Mouse (Mus musculus) liver, embryonic 16.5 days (tissue): ENCODE measurements around the gene Bsdc1. TPM values are rescaled to one million over a fixed set of nuclear protein-coding genes. Genes with fewer than 3 reads are reported as not detected.
"Not testable (repeated sequence)": the region's sequence is repeated elsewhere in the genome, so short reads cannot be mapped to it uniquely, and the experiment has no call there.

Source experiments
- ATAC-seq: fragments of 200-750 bp; cut with Nextera tagmentation; 2 replicates; pipeline ENCODE4 v1.8.0; 2017; ENCODE audit warnings: low read depth, mild to moderate bottlenecking, moderate number of reproducible peaks, moderate library complexity
- H3K27ac ChIP-seq: fragments of 300-500 bp; sonication (generic); 2 replicates; pipeline ENCODE4 v1.5.1; 2014; ENCODE audit warnings: mild to moderate bottlenecking, low read length
- H3K27me3 ChIP-seq: fragments of 300-500 bp; sonication (generic); 2 replicates; pipeline ENCODE4 v1.6.1; 2014; ENCODE audit warnings: low read depth, low read length, mixed read lengths; ENCODE audit not compliant: control insufficient read depth, insufficient read depth
- H3K36me3 ChIP-seq: fragments of 300-500 bp; sonication (generic); 2 replicates; pipeline ENCODE4 v1.6.1; 2014; ENCODE audit warnings: mild to moderate bottlenecking; ENCODE audit not compliant: control insufficient read depth, insufficient read depth
- H3K4me1 ChIP-seq: fragments of 300-500 bp; sonication (generic); 2 replicates; pipeline ENCODE4 v1.6.1; 2014; ENCODE audit warnings: low read depth, low read length, mixed read lengths; ENCODE audit not compliant: control insufficient read depth
- H3K4me2 ChIP-seq: fragments of 300-500 bp; sonication (generic); 2 replicates; pipeline ENCODE4 v1.6.1; 2014; ENCODE audit warnings: low read depth, low read length, mixed read lengths
- H3K4me3 ChIP-seq: fragments of 300-500 bp; sonication (generic); 2 replicates; pipeline ENCODE4 v1.5.1; 2014; ENCODE audit warnings: low read depth, mild to moderate bottlenecking, low read length
- H3K9ac ChIP-seq: fragments of 300-500 bp; sonication (generic); 2 replicates; pipeline ENCODE4 v1.6.1; 2014; ENCODE audit warnings: low read depth, low read length
- H3K9me3 ChIP-seq: fragments of 300-500 bp; sonication (generic); replicated peaks from 2 replicates; pipeline ENCODE4 v1.6.1; 2016; ENCODE audit warnings: low read length; ENCODE audit not compliant: control insufficient read depth
- WGBS: fragments of 180-500 bp; shearing (Covaris S2); extraction: QIAGEN DNeasy Blood & Tissue Kit; methylation state at CpG from one replicate; pipeline ENCODE4 v1.1.7; 2014; ENCODE audit not compliant: insufficient replicate concordance; 5-methylcytosine and 5-hydroxymethylcytosine counted together
- polyA plus RNA-seq: library from polyadenylated mRNA; unstranded; fragments of >200 nt; fragmentation: Nextera tagmentation; extraction: Ambion mirVana; gene quantifications from 2 replicates; pipeline ENCODE4 v1.2.1, GENCODE M21; 2015

The Bsdc1 gene
- polyA plus RNA-seq, 1 experiment from 2014 or later, result 87.0 TPM

- no peak overlapping the region for H3K27ac ChIP-seq
- H3K36me3 ChIP-seq, result no peaks in the 10 kb centered on the region
- WGBS, result 71% methylated on average over 6 of the region's 6 CpGs
- H3K4me2 ChIP-seq, result no peak overlapping the region
- peak; percentile 35; the same call in 1 of the 2 replicates for ATAC-seq
- H3K4me3 ChIP-seq, result no peak overlapping the region
- H3K9me3 ChIP-seq, result no peaks in the 10 kb centered on the region
- H3K27me3 ChIP-seq, result no peaks in the 10 kb centered on the region
- no peak overlapping the region for H3K9ac ChIP-seq
- H3K4me1 ChIP-seq, result no peaks in the 10 kb centered on the region; the same call in 1 of the 2 replicates
Observed at GRCm38 (mm10) chr4:129448713-129449112, 12.7 kb upstream of the Bsdc1 start.

GRCm38 (mm10) chr4:129450851-129451250 is 10.5 kb upstream of the Bsdc1 start:
- no peak overlapping the region for H3K4me3 ChIP-seq
- ATAC-seq, result no peak
- no peak overlapping the region for H3K27ac ChIP-seq
- H3K36me3 ChIP-seq, result no peaks in the 10 kb centered on the region
- no peaks in the 10 kb centered on the region; the same call in none of the 2 replicates for H3K4me1 ChIP-seq
- H3K9me3 ChIP-seq, result no peaks in the 10 kb centered on the region
- WGBS, result 60% methylated on average over 2 of the region's 2 CpGs
- no peak overlapping the region for H3K9ac ChIP-seq
- H3K27me3 ChIP-seq, result no peaks in the 10 kb centered on the region
- H3K4me2 ChIP-seq, result no peak overlapping the region

GRCm38 (mm10) chr4:129451471-129452169 is 9.8 kb upstream of the Bsdc1 start:
- ATAC-seq, result no peak
- Histone ChIP-seq H3K4me2 (no peak overlapping the region), H3K4me1 (no peaks in the 10 kb centered on the region; the same call in none of the 2 replicates), H3K9me3 (no peaks in the 10 kb centered on the region), H3K4me3 (no peak overlapping the region), H3K27ac (no peak overlapping the region), H3K27me3 (no peaks in the 10 kb centered on the region), H3K36me3 (no peaks in the 10 kb centered on the region), H3K9ac (no peak overlapping the region)
- WGBS, result 72% methylated on average over 15 of the region's 15 CpGs

- no peak overlapping the region for H3K9ac ChIP-seq
- no peak overlapping the region for H3K27ac ChIP-seq
- 2% methylated on average over 5 of the region's 5 CpGs for WGBS
- no peak overlapping the region for H3K4me2 ChIP-seq
- peak; percentile 69 for ATAC-seq
- H3K4me3 ChIP-seq, result no peak overlapping the region
- no peaks in the 10 kb centered on the region; the same call in 1 of the 2 replicates for H3K4me1 ChIP-seq
- no peaks in the 10 kb centered on the region for H3K9me3 ChIP-seq
- no peaks in the 10 kb centered on the region for H3K27me3 ChIP-seq
- H3K36me3 ChIP-seq, result no peaks in the 10 kb centered on the region
Observed at GRCm38 (mm10) chr4:129455265-129455664, 6.1 kb upstream of the Bsdc1 start.

- Histone ChIP-seq H3K4me2 (no peak overlapping the region), H3K9me3 (no peaks in the 10 kb centered on the region), H3K9ac (no peak overlapping the region), H3K27me3 (no peaks in the 10 kb centered on the region), H3K36me3 (no peaks in the 10 kb centered on the region), H3K4me1 (peaks cover 5% of the 10 kb centered on the region), H3K27ac (no peak overlapping the region), H3K4me3 (no peak overlapping the region)
- 46% methylated on average over 5 of the region's 5 CpGs for WGBS
- no peak for ATAC-seq
Observed at GRCm38 (mm10) chr4:129456126-129456525, 5.3 kb upstream of the Bsdc1 start.

GRCm38 (mm10) chr4:129457311-129457710 is 4.1 kb upstream of the Bsdc1 start:
- not testable (repeated sequence) for H3K9ac ChIP-seq, H3K36me3 ChIP-seq, H3K4me1 ChIP-seq, ATAC-seq, H3K9me3 ChIP-seq, H3K4me2 ChIP-seq, H3K27me3 ChIP-seq, H3K27ac ChIP-seq, H3K4me3 ChIP-seq
- WGBS, result 70% methylated on average over 2 of the region's 2 CpGs

- Histone ChIP-seq H3K27me3 (no peaks in the 10 kb centered on the region), H3K9ac (no peak overlapping the region), H3K4me1 (peaks cover 24% of the 10 kb centered on the region), H3K4me2 (no peak overlapping the region), H3K4me3 (no peak overlapping the region), H3K9me3 (no peaks in the 10 kb centered on the region), H3K36me3 (peaks cover under 1% of the 10 kb centered on the region; the same call in 1 of the 2 replicates), H3K27ac (no peak overlapping the region)
- 81% methylated on average over 3 of the region's 3 CpGs for WGBS
- ATAC-seq, result no peak
Observed at GRCm38 (mm10) chr4:129459726-129460125, 1.7 kb upstream of the Bsdc1 start.

GRCm38 (mm10) chr4:129460827-129461182 is 576 bp upstream of the Bsdc1 start:
- peak overlapping the region; percentile 88 for H3K27ac ChIP-seq
- no peaks in the 10 kb centered on the region for H3K9me3 ChIP-seq
- peaks cover 12% of the 10 kb centered on the region for H3K36me3 ChIP-seq
- 0% methylated on average over 4 of the region's 4 CpGs for WGBS
- no peak for ATAC-seq
- H3K27me3 ChIP-seq, result no peaks in the 10 kb centered on the region
- H3K9ac ChIP-seq, result peak overlapping the region; percentile 72
- H3K4me2 ChIP-seq, result peak overlapping the region; percentile 77
- H3K4me1 ChIP-seq, result peaks cover 33% of the 10 kb centered on the region
- peak overlapping the region; percentile 94 for H3K4me3 ChIP-seq

- H3K4me1 ChIP-seq, result peaks cover 38% of the 10 kb centered on the region
- peak overlapping the region; percentile 100 for H3K27ac ChIP-seq
- no peaks in the 10 kb centered on the region for H3K9me3 ChIP-seq
- H3K9ac ChIP-seq, result peak overlapping the region; percentile 98
- peak overlapping the region; percentile 94 for H3K4me3 ChIP-seq
- 42% methylated on average over 3 of the region's 3 CpGs for WGBS
- H3K4me2 ChIP-seq, result peak overlapping the region; percentile 82
- H3K27me3 ChIP-seq, result no peaks in the 10 kb centered on the region
- no peak for ATAC-seq
- H3K36me3 ChIP-seq, result peaks cover 25% of the 10 kb centered on the region
Observed at GRCm38 (mm10) chr4:129462118-129462517, 737 bp downstream of the Bsdc1 start.
